Mouse (Mus musculus): ENCODE data around the gene Cacna1a. TPM values are rescaled to one million over a fixed set of nuclear protein-coding genes. Genes with fewer than 3 reads are reported as not detected.

Gene Cacna1a
- polyA plus RNA-seq, 1 experiment from 2014 or later = 3.2 TPM

- Histone ChIP-seq H3K9me3 (replicated peaks; ENCODE audit: control insufficient read depth, low read length) (no peaks in the 10 kb centered on the region), H3K36me3 (ENCODE audit: control insufficient read depth, insufficient read depth, low read length) (no peaks in the 10 kb centered on the region), H3K27ac (ENCODE audit: low read depth, low read length) (no peak overlapping the region), H3K9ac (ENCODE audit: low read length) (no peak overlapping the region), H3K4me3 (ENCODE audit: low read depth, low read length) (no peak overlapping the region), H3K4me2 (ENCODE audit: low read length) (no peak overlapping the region), H3K27me3 (replicated peaks; ENCODE audit: control insufficient read depth, insufficient read depth, low read length) (no peaks in the 10 kb centered on the region), H3K4me1 (ENCODE audit: control insufficient read depth, insufficient read depth, low read length) (peaks cover 5% of the 10 kb centered on the region; the same call in 1 of the 2 replicates)
- DNase-seq (ENCODE audit: low spot score) = no peak
- ATAC-seq = no peak
- 93% methylated on average over 4 of the region's 4 CpGs for WGBS
Observed at GRCm38 (mm10) chr8:84631813-84632212, 243.6 kb downstream of the Cacna1a start.

GRCm38 (mm10) chr8:84633841-84634584, 245.8 kb downstream of the Cacna1a start:
- Histone ChIP-seq H3K9ac (ENCODE audit: low read length) (no peak overlapping the region), H3K4me1 (ENCODE audit: control insufficient read depth, insufficient read depth, low read length) (peaks cover 10% of the 10 kb centered on the region)

GRCm38 (mm10) chr8:84634849-84635304, 246.6 kb downstream of the Cacna1a start:
- H3K9me3 ChIP-seq (replicated peaks; ENCODE audit: control insufficient read depth, low read length) = no peaks in the 10 kb centered on the region
- H3K4me1 ChIP-seq (ENCODE audit: control insufficient read depth, insufficient read depth, low read length) = peaks cover 10% of the 10 kb centered on the region
- peak; percentile 57 for DNase-seq (ENCODE audit: low spot score)
- WGBS = 39% methylated on average over 9 of the region's 9 CpGs
- no peaks in the 10 kb centered on the region for H3K36me3 ChIP-seq (ENCODE audit: control insufficient read depth, insufficient read depth, low read length)
- H3K4me2 ChIP-seq (ENCODE audit: low read length) = no peak overlapping the region
- ATAC-seq = no peak
- H3K27me3 ChIP-seq (replicated peaks; ENCODE audit: control insufficient read depth, insufficient read depth, low read length) = no peaks in the 10 kb centered on the region
- peak overlapping the region; percentile 81 for H3K27ac ChIP-seq (ENCODE audit: low read depth, low read length)
- H3K9ac ChIP-seq (ENCODE audit: low read length) = peak overlapping the region; percentile 29; the same call in 1 of the 2 replicates
- no peak overlapping the region for H3K4me3 ChIP-seq (ENCODE audit: low read depth, low read length)

More at GRCm38 (mm10) chr8:84633841-84634584, 245.8 kb downstream of the Cacna1a start:
- 51% methylated on average over 10 of the region's 10 CpGs for WGBS
- ATAC-seq = no peak
- Histone ChIP-seq H3K36me3 (ENCODE audit: control insufficient read depth, insufficient read depth, low read length) (no peaks in the 10 kb centered on the region), H3K9me3 (replicated peaks; ENCODE audit: control insufficient read depth, low read length) (no peaks in the 10 kb centered on the region), H3K4me2 (ENCODE audit: low read length) (no peak overlapping the region), H3K4me3 (ENCODE audit: low read depth, low read length) (no peak overlapping the region), H3K27ac (ENCODE audit: low read depth, low read length) (peak overlapping the region; percentile 81; the same call in 1 of the 2 replicates), H3K27me3 (replicated peaks; ENCODE audit: control insufficient read depth, insufficient read depth, low read length) (no peaks in the 10 kb centered on the region)
- no peak for DNase-seq (ENCODE audit: low spot score)

GRCm38 (mm10) chr8:84635397-84636050, 247.3 kb downstream of the Cacna1a start:
- no peak for ATAC-seq
- 0 out of 2 replicates have a peak overlapping the region, but pooled peaks have one; percentile 17 for H3K9ac ChIP-seq (ENCODE audit: low read length)
- peaks cover 10% of the 10 kb centered on the region for H3K4me1 ChIP-seq (ENCODE audit: control insufficient read depth, insufficient read depth, low read length)
- H3K9me3 ChIP-seq (replicated peaks; ENCODE audit: control insufficient read depth, low read length) = no peaks in the 10 kb centered on the region
- no peaks in the 10 kb centered on the region for H3K36me3 ChIP-seq (ENCODE audit: control insufficient read depth, insufficient read depth, low read length)
- H3K27me3 ChIP-seq (replicated peaks; ENCODE audit: control insufficient read depth, insufficient read depth, low read length) = no peaks in the 10 kb centered on the region
- peak overlapping the region; percentile 81; the same call in 1 of the 2 replicates for H3K27ac ChIP-seq (ENCODE audit: low read depth, low read length)
- 69% methylated on average over 14 of the region's 14 CpGs for WGBS
- DNase-seq (ENCODE audit: low spot score) = no peak
- no peak overlapping the region for H3K4me2 ChIP-seq (ENCODE audit: low read length)
- no peak overlapping the region for H3K4me3 ChIP-seq (ENCODE audit: low read depth, low read length)

GRCm38 (mm10) chr8:84636051-84636691, 247.9 kb downstream of the Cacna1a start:
- Histone ChIP-seq H3K4me1 (ENCODE audit: control insufficient read depth, insufficient read depth, low read length) (peaks cover 10% of the 10 kb centered on the region), H3K27me3 (replicated peaks; ENCODE audit: control insufficient read depth, insufficient read depth, low read length) (no peaks in the 10 kb centered on the region), H3K9me3 (replicated peaks; ENCODE audit: control insufficient read depth, low read length) (no peaks in the 10 kb centered on the region), H3K9ac (ENCODE audit: low read length) (no peak overlapping the region), H3K27ac (ENCODE audit: low read depth, low read length) (0 out of 2 replicates have a peak overlapping the region, but pooled peaks have one; percentile 48), H3K4me2 (ENCODE audit: low read length) (no peak overlapping the region), H3K4me3 (ENCODE audit: low read depth, low read length) (no peak overlapping the region), H3K36me3 (ENCODE audit: control insufficient read depth, insufficient read depth, low read length) (no peaks in the 10 kb centered on the region)
- ATAC-seq (no peak), DNase-seq (ENCODE audit: low spot score) (no peak)
- WGBS = 88% methylated on average over 17 of the region's 17 CpGs

GRCm38 (mm10) chr8:84637946-84638554, 249.8 kb downstream of the Cacna1a start:
- H3K4me3 ChIP-seq (ENCODE audit: low read depth, low read length) = peak overlapping the region; percentile 40
- H3K9me3 ChIP-seq (replicated peaks; ENCODE audit: control insufficient read depth, low read length) = no peaks in the 10 kb centered on the region
- H3K4me1 ChIP-seq (ENCODE audit: control insufficient read depth, insufficient read depth, low read length) = peaks cover 10% of the 10 kb centered on the region
- no peak for ATAC-seq
- no peak for DNase-seq (ENCODE audit: low spot score)
- H3K9ac ChIP-seq (ENCODE audit: low read length) = peak overlapping the region; percentile 70
- no peaks in the 10 kb centered on the region for H3K36me3 ChIP-seq (ENCODE audit: control insufficient read depth, insufficient read depth, low read length)
- 39% methylated on average over 8 of the region's 8 CpGs for WGBS
- peak overlapping the region; percentile 68 for H3K4me2 ChIP-seq (ENCODE audit: low read length)
- peak overlapping the region; percentile 91; the same call in 1 of the 2 replicates for H3K27ac ChIP-seq (ENCODE audit: low read depth, low read length)
- H3K27me3 ChIP-seq (replicated peaks; ENCODE audit: control insufficient read depth, insufficient read depth, low read length) = no peaks in the 10 kb centered on the region

GRCm38 (mm10) chr8:84638555-84639161, 250.4 kb downstream of the Cacna1a start:
- Histone ChIP-seq H3K27ac (ENCODE audit: low read depth, low read length) (peak overlapping the region; percentile 91), H3K4me2 (ENCODE audit: low read length) (peak overlapping the region; percentile 68), H3K27me3 (replicated peaks; ENCODE audit: control insufficient read depth, insufficient read depth, low read length) (no peaks in the 10 kb centered on the region), H3K4me3 (ENCODE audit: low read depth, low read length) (peak overlapping the region; percentile 40), H3K9me3 (replicated peaks; ENCODE audit: control insufficient read depth, low read length) (no peaks in the 10 kb centered on the region), H3K9ac (ENCODE audit: low read length) (peak overlapping the region; percentile 70), H3K36me3 (ENCODE audit: control insufficient read depth, insufficient read depth, low read length) (no peaks in the 10 kb centered on the region), H3K4me1 (ENCODE audit: control insufficient read depth, insufficient read depth, low read length) (peaks cover 10% of the 10 kb centered on the region)
- under 1% methylated on average over 46 of the region's 52 CpGs for WGBS
- ATAC-seq (peak; percentile 33), DNase-seq (ENCODE audit: low spot score) (peak; percentile 17)
